Mouse (Mus musculus) myocyte (in vitro differentiated cells): ENCODE data around the gene Gm37240. TPM values are rescaled to one million over a fixed set of nuclear protein-coding genes. Genes with fewer than 3 reads are reported as not detected.

Experiments
- H3K27me3 ChIP-seq: one replicate; pipeline ENCODE4 v1.6.1; 2011; ENCODE audit not compliant: control insufficient read depth, insufficient read depth, insufficient read length
- H3K36me3 ChIP-seq: one replicate; pipeline ENCODE4 v1.6.1; 2011; ENCODE audit not compliant: control insufficient read depth, insufficient read depth
- H3K4me2 ChIP-seq: one replicate; pipeline ENCODE4 v1.6.1; 2011; ENCODE audit warnings: low read depth, control low read depth
- H3K4me3 ChIP-seq: one replicate; pipeline ENCODE4 v1.5.1; 2011; ENCODE audit warnings: mild to moderate bottlenecking, control low read depth, moderate library complexity
- H3K79me2 ChIP-seq: one replicate; pipeline ENCODE4 v1.6.1; 2011; ENCODE audit not compliant: control insufficient read depth, insufficient read depth
- H3ac ChIP-seq: one replicate; pipeline ENCODE4 v1.6.1; 2011; ENCODE audit not compliant: control insufficient read depth, insufficient read length
- CEBPB ChIP-seq: IDR thresholded peaks from 2 replicates; pipeline ENCODE4 v1.6.1; 2011; ENCODE audit warnings: mild to moderate bottlenecking, moderate library complexity; ENCODE audit not compliant: poor library complexity, insufficient read depth, severe bottlenecking
- E2F4 ChIP-seq: IDR thresholded peaks from one replicate; pipeline ENCODE4 v1.6.1; 2011; ENCODE audit warnings: mild to moderate bottlenecking, control low read depth, moderate library complexity; ENCODE audit not compliant: insufficient read depth
- MAX ChIP-seq: IDR thresholded peaks from one replicate; pipeline ENCODE4 v1.6.1; 2011; ENCODE audit warnings: low read depth, mild to moderate bottlenecking, control low read depth
- MYOD1 ChIP-seq, 3 experiments: IDR thresholded peaks; one replicate each; pipeline ENCODE4 v1.6.1; 2011; ENCODE audit warnings: control low read depth in 2 of 3, low read depth in 2 of 3, mild to moderate bottlenecking in 2 of 3, moderate library complexity in 1 of 3; ENCODE audit not compliant: insufficient read length in 2 of 3, control insufficient read depth in 1 of 3
- MYOG ChIP-seq, 3 experiments: IDR thresholded peaks; one replicate each; pipeline ENCODE4 v1.6.1; 2011; ENCODE audit warnings: control low read depth in 2 of 3, low read depth in 2 of 3, mild to moderate bottlenecking in 2 of 3; ENCODE audit not compliant: insufficient read length in 2 of 3, control insufficient read depth in 1 of 3, insufficient read depth in 1 of 3
- POLR2A ChIP-seq: IDR thresholded peaks from one replicate; pipeline ENCODE4 v1.6.1; 2011; ENCODE audit warnings: low read depth, mild to moderate bottlenecking, control low read depth, moderate library complexity; ENCODE audit not compliant: insufficient read length
- POLR2AphosphoS2 ChIP-seq: IDR thresholded peaks from one replicate; pipeline ENCODE4 v1.6.1; 2011; ENCODE audit warnings: low read depth, control low read depth; ENCODE audit not compliant: insufficient read length
- REST ChIP-seq: IDR thresholded peaks from one replicate; pipeline ENCODE4 v1.6.1; 2011; ENCODE audit warnings: mild to moderate bottlenecking, control low read depth, moderate library complexity; ENCODE audit not compliant: insufficient read depth, insufficient read length
- SRF ChIP-seq: IDR thresholded peaks from one replicate; pipeline ENCODE4 v1.6.1; 2011; ENCODE audit warnings: low read depth; ENCODE audit not compliant: control insufficient read depth, insufficient read length
- TCF12 ChIP-seq: IDR thresholded peaks from one replicate; pipeline ENCODE4 v1.6.1; 2011; ENCODE audit warnings: mild to moderate bottlenecking, control low read depth; ENCODE audit not compliant: poor library complexity, insufficient read depth, severe bottlenecking
- TCF3 ChIP-seq: IDR thresholded peaks from one replicate; pipeline ENCODE4 v1.6.1; 2011; ENCODE audit warnings: low read depth, control low read depth; ENCODE audit not compliant: insufficient read length
- USF1 ChIP-seq: IDR thresholded peaks from one replicate; pipeline ENCODE4 v1.6.1; 2011; ENCODE audit warnings: low read depth, mild to moderate bottlenecking, control low read depth, moderate library complexity
- polyA plus RNA-seq: library from polyadenylated mRNA; unstranded; fragments of >200 nt; fragmentation: generic; extraction: Trizol; gene quantifications from one replicate; pipeline ENCODE4 v1.2.1, GENCODE M21; 2012; ENCODE audit warnings: missing spikeins

The Gm37240 gene
- polyA plus RNA-seq, 1 experiment: 8.7 TPM

GRCm38 (mm10) chr3:85203659-85204058 lies 683.7 kb downstream of the Gm37240 start:
- H3K4me3 ChIP-seq: no peak overlapping the region
- no peaks in the 10 kb centered on the region for H3K79me2 ChIP-seq
- H3ac ChIP-seq: no peak overlapping the region
- no peak overlapping the region for H3K4me2 ChIP-seq
- H3K36me3 ChIP-seq: no peaks in the 10 kb centered on the region
- H3K27me3 ChIP-seq: no peaks in the 10 kb centered on the region
- no peak for TF ChIP-seq MYOG (IDR thresholded peaks at IDR 0.05; ENCODE audit: control insufficient read depth in 1 of 3, insufficient read depth in 1 of 3, insufficient read length in 2 of 3, low read depth in 2 of 3)
- TF ChIP-seq CEBPB: no peak
- TF ChIP-seq SRF: no peak
- TF ChIP-seq POLR2AphosphoS2: no peak
- TF ChIP-seq USF1: no peak
- no peak for TF ChIP-seq MYOD1 (IDR thresholded peaks at IDR 0.05; ENCODE audit: control insufficient read depth in 1 of 3, insufficient read length in 2 of 3, low read depth in 2 of 3)
- TF ChIP-seq E2F4: no peak
- TF ChIP-seq REST: no peak
- no peak for TF ChIP-seq TCF12
- TF ChIP-seq MAX: no peak
- TF ChIP-seq TCF3: no peak
- TF ChIP-seq POLR2A: no peak

GRCm38 (mm10) chr3:85202726-85203125 lies 684.6 kb downstream of the Gm37240 start:
- no peak overlapping the region for H3ac ChIP-seq
- H3K36me3 ChIP-seq: no peaks in the 10 kb centered on the region
- no peak overlapping the region for H3K4me3 ChIP-seq
- H3K79me2 ChIP-seq: no peaks in the 10 kb centered on the region
- no peaks in the 10 kb centered on the region for H3K27me3 ChIP-seq
- TF ChIP-seq MYOD1 (IDR thresholded peaks at IDR 0.05; ENCODE audit: control insufficient read depth in 1 of 3, insufficient read length in 2 of 3, low read depth in 2 of 3): no peak
- no peak for TF ChIP-seq CEBPB
- TF ChIP-seq SRF: no peak
- no peak for TF ChIP-seq MAX
- TF ChIP-seq USF1: no peak
- TF ChIP-seq POLR2A: no peak
- no peak for TF ChIP-seq POLR2AphosphoS2
- TF ChIP-seq TCF12: no peak
- no peak for TF ChIP-seq MYOG (IDR thresholded peaks at IDR 0.05; ENCODE audit: control insufficient read depth in 1 of 3, insufficient read depth in 1 of 3, insufficient read length in 2 of 3, low read depth in 2 of 3)
- no peak for TF ChIP-seq REST
- no peak for TF ChIP-seq E2F4
- TF ChIP-seq TCF3: no peak
- no peak overlapping the region for H3K4me2 ChIP-seq

GRCm38 (mm10) chr3:85201785-85202184 lies 685.5 kb downstream of the Gm37240 start:
- TF ChIP-seq USF1 (no peak), MYOG (IDR thresholded peaks at IDR 0.05; ENCODE audit: control insufficient read depth in 1 of 3, insufficient read depth in 1 of 3, insufficient read length in 2 of 3, low read depth in 2 of 3) (no peak), REST (no peak), TCF3 (no peak)
- Histone ChIP-seq H3K4me3 (no peak overlapping the region), H3K79me2 (no peaks in the 10 kb centered on the region), H3K4me2 (no peak overlapping the region), H3K36me3 (no peaks in the 10 kb centered on the region), H3ac (no peak overlapping the region), H3K27me3 (no peaks in the 10 kb centered on the region)

- Histone ChIP-seq H3K79me2 (no peaks in the 10 kb centered on the region), H3K4me3 (no peak overlapping the region), H3K36me3 (no peaks in the 10 kb centered on the region), H3K4me2 (no peak overlapping the region), H3K27me3 (no peaks in the 10 kb centered on the region), H3ac (no peak overlapping the region)
- TF ChIP-seq POLR2A (no peak), TCF12 (no peak), CEBPB (no peak), TCF3 (no peak), MYOD1 (IDR thresholded peaks at IDR 0.05; ENCODE audit: control insufficient read depth in 1 of 3, insufficient read length in 2 of 3, low read depth in 2 of 3) (no peak), MAX (no peak), MYOG (IDR thresholded peaks at IDR 0.05; ENCODE audit: control insufficient read depth in 1 of 3, insufficient read depth in 1 of 3, insufficient read length in 2 of 3, low read depth in 2 of 3) (no peak), E2F4 (no peak), USF1 (no peak), REST (no peak), SRF (no peak), POLR2AphosphoS2 (no peak)
These were observed 688.8 kb downstream of the Gm37240 start for GRCm38 (mm10) chr3:85198496-85198895.

- TF ChIP-seq TCF3 (no peak), REST (no peak), MAX (no peak), SRF (no peak), TCF12 (no peak), POLR2AphosphoS2 (no peak), MYOD1 (IDR thresholded peaks at IDR 0.05; ENCODE audit: control insufficient read depth in 1 of 3, insufficient read length in 2 of 3, low read depth in 2 of 3) (no peak), CEBPB (no peak), MYOG (IDR thresholded peaks at IDR 0.05; ENCODE audit: control insufficient read depth in 1 of 3, insufficient read depth in 1 of 3, insufficient read length in 2 of 3, low read depth in 2 of 3) (no peak), USF1 (no peak), E2F4 (no peak), POLR2A (no peak)
- Histone ChIP-seq H3ac (no peak overlapping the region), H3K4me2 (no peak overlapping the region), H3K36me3 (no peaks in the 10 kb centered on the region), H3K4me3 (no peak overlapping the region), H3K79me2 (no peaks in the 10 kb centered on the region), H3K27me3 (no peaks in the 10 kb centered on the region)
These were observed 690.2 kb downstream of the Gm37240 start for GRCm38 (mm10) chr3:85197148-85197547.
